Mouse (Mus musculus): Measurements from ENCODE around the gene Etv6. TPM values are rescaled to one million over a fixed set of nuclear protein-coding genes. Genes with fewer than 3 reads are reported as not detected.

Etv6 gene
- polyA plus RNA-seq, 1 experiment from 2014 or later, result 13.8 TPM

GRCm38 (mm10) chr6:134060036-134060435, 24.5 kb downstream of the Etv6 start:
- H3K4me3 ChIP-seq (replicated peaks), result no peak overlapping the region
- no peak overlapping the region for H3K4me2 ChIP-seq
- 84% methylated on average over 9 of the region's 9 CpGs for WGBS
- no peak overlapping the region for H3K9ac ChIP-seq
- no peaks in the 10 kb centered on the region for H3K9me3 ChIP-seq
- no peak for ATAC-seq (ENCODE audit: insufficient read depth, low FRiP score, low read depth)
- H3K4me1 ChIP-seq, result peaks cover 10% of the 10 kb centered on the region; the same call in 1 of the 2 replicates
- no peak overlapping the region for H3K27ac ChIP-seq
- H3K27me3 ChIP-seq (replicated peaks), result no peaks in the 10 kb centered on the region
- H3K36me3 ChIP-seq, result no peaks in the 10 kb centered on the region

- H3K9ac ChIP-seq, result no peak overlapping the region
- H3K36me3 ChIP-seq, result no peaks in the 10 kb centered on the region
- WGBS, result 57% methylated on average over 12 of the region's 12 CpGs
- peak; percentile 19; the same call in 1 of the 2 replicates for ATAC-seq (ENCODE audit: insufficient read depth, low FRiP score, low read depth)
- no peak overlapping the region for H3K4me2 ChIP-seq
- no peaks in the 10 kb centered on the region for H3K9me3 ChIP-seq
- peaks cover 15% of the 10 kb centered on the region for H3K4me1 ChIP-seq
- H3K4me3 ChIP-seq (replicated peaks), result no peak overlapping the region
- no peak overlapping the region for H3K27ac ChIP-seq
- no peaks in the 10 kb centered on the region for H3K27me3 ChIP-seq (replicated peaks)
These were observed 25.3 kb downstream of the Etv6 start for GRCm38 (mm10) chr6:134060811-134061210.

- Histone ChIP-seq H3K27me3 (replicated peaks) (no peaks in the 10 kb centered on the region), H3K9ac (no peak overlapping the region), H3K4me2 (no peak overlapping the region), H3K9me3 (no peaks in the 10 kb centered on the region), H3K4me1 (peaks cover 11% of the 10 kb centered on the region), H3K36me3 (no peaks in the 10 kb centered on the region), H3K4me3 (replicated peaks) (no peak overlapping the region), H3K27ac (no peak overlapping the region)
- 71% methylated on average over 11 of the region's 11 CpGs for WGBS
- ATAC-seq (ENCODE audit: insufficient read depth, low FRiP score, low read depth), result no peak
These were observed 29.7 kb downstream of the Etv6 start for GRCm38 (mm10) chr6:134065018-134065725.

GRCm38 (mm10) chr6:134066112-134066511, 30.6 kb downstream of the Etv6 start:
- peaks cover 5% of the 10 kb centered on the region; the same call in 1 of the 2 replicates for H3K4me1 ChIP-seq
- H3K4me2 ChIP-seq, result no peak overlapping the region
- no peak overlapping the region for H3K4me3 ChIP-seq (replicated peaks)
- 55% methylated on average over 6 of the region's 6 CpGs for WGBS
- H3K27ac ChIP-seq, result 0 out of 2 replicates have a peak overlapping the region, but pooled peaks have one; percentile 4
- no peaks in the 10 kb centered on the region for H3K36me3 ChIP-seq
- H3K9ac ChIP-seq, result no peak overlapping the region
- no peaks in the 10 kb centered on the region for H3K27me3 ChIP-seq (replicated peaks)
- no peaks in the 10 kb centered on the region for H3K9me3 ChIP-seq
- ATAC-seq (ENCODE audit: insufficient read depth, low FRiP score, low read depth), result no peak

- Histone ChIP-seq H3K4me1 (peaks cover 5% of the 10 kb centered on the region; the same call in 1 of the 2 replicates), H3K9me3 (no peaks in the 10 kb centered on the region), H3K9ac (no peak overlapping the region), H3K4me2 (no peak overlapping the region), H3K27me3 (replicated peaks) (no peaks in the 10 kb centered on the region), H3K4me3 (replicated peaks) (no peak overlapping the region), H3K27ac (no peak overlapping the region), H3K36me3 (no peaks in the 10 kb centered on the region)
- no peak for ATAC-seq (ENCODE audit: insufficient read depth, low FRiP score, low read depth)
- WGBS, result 83% methylated on average over 4 of the region's 4 CpGs
These were observed 31.5 kb downstream of the Etv6 start for GRCm38 (mm10) chr6:134066996-134067395.

- 89% methylated on average over 8 of the region's 8 CpGs for WGBS
- ATAC-seq (ENCODE audit: insufficient read depth, low FRiP score, low read depth), result no peak
- no peaks in the 10 kb centered on the region for H3K27me3 ChIP-seq (replicated peaks)
- peaks cover 5% of the 10 kb centered on the region; the same call in 1 of the 2 replicates for H3K4me1 ChIP-seq
- H3K36me3 ChIP-seq, result no peaks in the 10 kb centered on the region
- no peak overlapping the region for H3K4me3 ChIP-seq (replicated peaks)
- H3K27ac ChIP-seq, result no peak overlapping the region
- no peak overlapping the region for H3K4me2 ChIP-seq
- no peaks in the 10 kb centered on the region for H3K9me3 ChIP-seq
- H3K9ac ChIP-seq, result no peak overlapping the region
These were observed 32.0 kb downstream of the Etv6 start for GRCm38 (mm10) chr6:134067536-134067935.

- 65% methylated on average over 7 of the region's 7 CpGs for WGBS
- no peak for ATAC-seq (ENCODE audit: insufficient read depth, low FRiP score, low read depth)
These were observed 36.9 kb downstream of the Etv6 start for GRCm38 (mm10) chr6:134072439-134072838.

GRCm38 (mm10) chr6:134072906-134073305, 37.4 kb downstream of the Etv6 start:
- Histone ChIP-seq H3K4me3 (replicated peaks) (no peak overlapping the region), H3K9me3 (no peaks in the 10 kb centered on the region), H3K4me2 (no peak overlapping the region), H3K27ac (no peak overlapping the region), H3K27me3 (replicated peaks) (no peaks in the 10 kb centered on the region), H3K9ac (no peak overlapping the region), H3K36me3 (0 out of 2 replicates have a peak, but pooled peaks cover 5% of the 10 kb centered on the region), H3K4me1 (no peaks in the 10 kb centered on the region)
- no peak for ATAC-seq (ENCODE audit: insufficient read depth, low FRiP score, low read depth)
- 64% methylated on average over 6 of the region's 6 CpGs for WGBS

More at GRCm38 (mm10) chr6:134072439-134072838, 36.9 kb downstream of the Etv6 start:
- Histone ChIP-seq H3K27ac (no peak overlapping the region), H3K9me3 (no peaks in the 10 kb centered on the region), H3K9ac (no peak overlapping the region), H3K4me1 (no peaks in the 10 kb centered on the region), H3K27me3 (replicated peaks) (no peaks in the 10 kb centered on the region), H3K4me3 (replicated peaks) (no peak overlapping the region), H3K4me2 (no peak overlapping the region), H3K36me3 (0 out of 2 replicates have a peak, but pooled peaks cover 5% of the 10 kb centered on the region)

- H3K4me2 ChIP-seq, result no peak overlapping the region
- H3K9ac ChIP-seq, result no peak overlapping the region
- 0 out of 2 replicates have a peak, but pooled peaks cover 5% of the 10 kb centered on the region for H3K36me3 ChIP-seq
- no peak overlapping the region for H3K4me3 ChIP-seq (replicated peaks)
- no peak for ATAC-seq (ENCODE audit: insufficient read depth, low FRiP score, low read depth)
- no peaks in the 10 kb centered on the region for H3K9me3 ChIP-seq
- H3K27me3 ChIP-seq (replicated peaks), result no peaks in the 10 kb centered on the region
- H3K4me1 ChIP-seq, result no peaks in the 10 kb centered on the region
- WGBS, result 97% methylated on average over 1 of the region's 1 CpGs
- H3K27ac ChIP-seq, result no peak overlapping the region
These were observed 38.9 kb downstream of the Etv6 start for GRCm38 (mm10) chr6:134074353-134074752.

GRCm38 (mm10) chr6:134075031-134075430, 39.5 kb downstream of the Etv6 start:
- Histone ChIP-seq H3K27me3 (replicated peaks) (no peaks in the 10 kb centered on the region), H3K4me3 (replicated peaks) (no peak overlapping the region), H3K27ac (no peak overlapping the region), H3K9me3 (no peaks in the 10 kb centered on the region), H3K4me2 (no peak overlapping the region), H3K4me1 (no peaks in the 10 kb centered on the region), H3K9ac (no peak overlapping the region), H3K36me3 (0 out of 2 replicates have a peak, but pooled peaks cover 5% of the 10 kb centered on the region)
- 87% methylated on average over 6 of the region's 6 CpGs for WGBS
- ATAC-seq (ENCODE audit: insufficient read depth, low FRiP score, low read depth), result no peak

GRCm38 (mm10) chr6:134078016-134078415, 42.5 kb downstream of the Etv6 start:
- 68% methylated on average over 6 of the region's 6 CpGs for WGBS
- no peak for ATAC-seq (ENCODE audit: insufficient read depth, low FRiP score, low read depth)
- no peak overlapping the region for H3K27ac ChIP-seq
- no peaks in the 10 kb centered on the region for H3K4me1 ChIP-seq
- no peak overlapping the region for H3K4me2 ChIP-seq
- H3K9me3 ChIP-seq, result no peaks in the 10 kb centered on the region
- no peak overlapping the region for H3K9ac ChIP-seq
- H3K27me3 ChIP-seq (replicated peaks), result no peaks in the 10 kb centered on the region
- H3K4me3 ChIP-seq (replicated peaks), result no peak overlapping the region
- 0 out of 2 replicates have a peak, but pooled peaks cover 1% of the 10 kb centered on the region for H3K36me3 ChIP-seq

- Histone ChIP-seq H3K9ac (no peak overlapping the region), H3K27ac (no peak overlapping the region), H3K4me1 (no peaks in the 10 kb centered on the region), H3K36me3 (no peaks in the 10 kb centered on the region), H3K4me3 (replicated peaks) (no peak overlapping the region), H3K4me2 (no peak overlapping the region), H3K27me3 (replicated peaks) (no peaks in the 10 kb centered on the region), H3K9me3 (no peaks in the 10 kb centered on the region)
- WGBS, result 80% methylated on average over 9 of the region's 9 CpGs
- ATAC-seq (ENCODE audit: insufficient read depth, low FRiP score, low read depth), result no peak
These were observed 43.6 kb downstream of the Etv6 start for GRCm38 (mm10) chr6:134079112-134079511.
